Mouse (Mus musculus): ENCODE measurements around the gene Mpdu1. TPM values are rescaled to one million over a fixed set of nuclear protein-coding genes. Genes with fewer than 3 reads are reported as not detected.
"Not testable (repeated sequence)": the region's sequence is repeated elsewhere in the genome, so short reads cannot be mapped to it uniquely, and the experiment has no call there.

The Mpdu1 gene
- polyA plus RNA-seq, 2 experiments, result 30.8 to 117 TPM

DNA sequence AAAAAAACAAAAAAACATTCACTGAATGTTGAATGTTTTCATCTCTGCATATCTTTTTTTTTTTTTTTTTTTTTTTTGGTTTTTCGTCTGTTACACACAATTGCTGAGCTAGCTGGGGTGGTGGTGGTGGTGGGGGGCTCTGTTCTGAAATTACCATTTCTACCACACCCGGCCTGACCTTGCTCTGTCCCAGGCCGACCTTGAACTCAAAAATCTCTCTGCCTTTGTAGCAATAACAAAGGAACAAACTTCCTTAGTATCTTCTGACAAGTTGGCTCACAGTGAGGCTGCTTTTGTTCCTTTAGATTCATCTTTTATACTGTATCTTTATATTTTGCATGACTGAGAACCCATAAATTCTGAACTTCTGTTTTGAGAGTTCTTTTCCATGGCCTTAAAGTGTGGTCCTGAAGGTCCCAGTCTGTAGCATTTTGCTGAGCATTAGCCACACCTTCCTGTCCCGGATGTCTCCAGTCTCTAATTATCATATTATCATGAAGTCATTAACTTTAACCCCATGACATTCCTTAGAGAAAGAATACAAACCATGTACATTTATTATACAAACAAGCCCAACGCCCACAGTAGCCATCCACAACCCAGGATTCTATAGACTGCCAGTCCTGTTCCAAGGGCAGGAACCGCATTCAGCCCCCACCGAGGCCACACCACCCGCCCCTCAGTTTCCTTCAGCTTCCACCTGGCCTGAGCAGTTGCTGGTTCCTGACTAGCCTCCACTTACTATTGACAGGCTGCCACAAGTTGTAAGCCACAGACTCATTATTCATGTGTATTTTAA lies 41.6 kb upstream of the Mpdu1 start:
- WGBS, result 66% methylated on average over 8 of the region's 8 CpGs
- no peak for TF ChIP-seq POLR2A (IDR thresholded peaks at IDR 0.05; ENCODE audit: borderline replicate concordance, extremely low read depth, insufficient read depth, insufficient read length)

DNA sequence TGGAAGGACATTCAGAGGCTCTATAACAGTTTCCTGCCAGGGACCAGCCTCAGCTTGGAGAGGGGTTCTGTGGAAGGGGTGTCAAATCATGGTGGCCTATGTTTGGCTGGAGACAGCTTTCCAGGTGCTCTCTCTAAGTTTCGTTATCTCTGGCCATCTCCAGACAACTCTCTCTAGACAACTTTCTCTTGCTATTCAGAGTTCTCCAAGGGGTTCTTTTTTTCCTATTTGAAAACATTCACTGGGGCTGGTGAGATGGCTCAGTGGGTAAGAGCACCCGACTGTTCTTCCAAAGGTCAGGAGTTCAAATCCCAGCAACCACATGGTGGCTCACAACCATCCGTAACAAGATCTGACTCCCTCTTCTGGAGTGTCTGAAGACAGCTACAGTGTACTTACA lies 40.9 kb upstream of the Mpdu1 start:
- not testable (repeated sequence) for H3K9me3 ChIP-seq (ENCODE audit: control insufficient read depth, low read length); H3K27me3 ChIP-seq (ENCODE audit: control insufficient read depth, insufficient read depth, low read length); H3K27ac ChIP-seq (replicated peaks; ENCODE audit: low read depth, low read length); H3K4me2 ChIP-seq (replicated peaks; ENCODE audit: low read depth, low read length, severe bottlenecking); H3K36me3 ChIP-seq (ENCODE audit: control insufficient read depth, insufficient read depth, low read length); H3K9ac ChIP-seq (ENCODE audit: low read depth, low read length, severe bottlenecking); H3K4me1 ChIP-seq (ENCODE audit: control insufficient read depth, insufficient read depth, low read length); H3K4me3 ChIP-seq (replicated peaks; ENCODE audit: low read length); ATAC-seq (ENCODE audit: low FRiP score, low read depth); DNase-seq (ENCODE audit: low spot score)
- WGBS, result 84% methylated on average over 2 of the region's 3 CpGs

More for the DNA sequence above, 41.6 kb upstream of the Mpdu1 start:
- H3K27ac ChIP-seq (replicated peaks; ENCODE audit: low read depth, low read length), result no peak overlapping the region
- no peak for ATAC-seq (ENCODE audit: low FRiP score, low read depth)
- H3K4me2 ChIP-seq (replicated peaks; ENCODE audit: low read depth, low read length, severe bottlenecking), result no peak overlapping the region
- no peaks in the 10 kb centered on the region; the same call in 1 of the 2 replicates for H3K4me1 ChIP-seq (ENCODE audit: control insufficient read depth, insufficient read depth, low read length)
- H3K36me3 ChIP-seq (ENCODE audit: control insufficient read depth, insufficient read depth, low read length), result no peaks in the 10 kb centered on the region
- H3K4me3 ChIP-seq (replicated peaks; ENCODE audit: low read length), result no peak overlapping the region
- no peaks in the 10 kb centered on the region for H3K27me3 ChIP-seq (ENCODE audit: control insufficient read depth, insufficient read depth, low read length)
- H3K9me3 ChIP-seq (ENCODE audit: control insufficient read depth, low read length), result no peaks in the 10 kb centered on the region
- no peak for DNase-seq (ENCODE audit: low spot score)
- no peak overlapping the region for H3K9ac ChIP-seq (ENCODE audit: low read depth, low read length, severe bottlenecking)

GRCm38 (mm10) chr11:69702886-69703285 lies 40.4 kb upstream of the Mpdu1 start:
- H3K9ac ChIP-seq (ENCODE audit: low read depth, low read length, severe bottlenecking); H3K4me1 ChIP-seq (ENCODE audit: control insufficient read depth, insufficient read depth, low read length); H3K36me3 ChIP-seq (ENCODE audit: control insufficient read depth, insufficient read depth, low read length); H3K9me3 ChIP-seq (ENCODE audit: control insufficient read depth, low read length); ATAC-seq (ENCODE audit: low FRiP score, low read depth); H3K27me3 ChIP-seq (ENCODE audit: control insufficient read depth, insufficient read depth, low read length); H3K4me2 ChIP-seq (replicated peaks; ENCODE audit: low read depth, low read length, severe bottlenecking); H3K4me3 ChIP-seq (replicated peaks; ENCODE audit: low read length); DNase-seq (ENCODE audit: low spot score); H3K27ac ChIP-seq (replicated peaks; ENCODE audit: low read depth, low read length): not testable (repeated sequence)
- WGBS, result 90% methylated on average over 10 of the region's 10 CpGs

DNA sequence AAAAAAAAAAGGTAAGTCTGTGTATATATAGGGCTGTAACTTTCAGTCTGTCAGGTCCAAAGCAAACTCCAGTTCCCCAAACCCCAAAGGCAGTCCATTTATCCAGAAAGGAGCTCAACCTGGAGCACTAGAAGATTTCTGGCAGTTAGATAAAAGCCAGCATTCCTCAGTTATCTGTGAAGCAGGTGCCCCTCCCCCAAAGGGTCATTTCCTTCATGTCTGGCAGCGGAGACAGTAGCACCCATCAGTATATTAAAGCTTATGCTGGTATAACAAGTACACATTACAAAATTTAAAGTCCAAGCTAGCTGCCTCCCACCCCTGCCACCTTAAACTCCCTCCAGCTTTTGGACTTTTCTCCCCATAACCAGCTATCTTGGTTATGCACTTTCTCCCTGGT lies 37.2 kb upstream of the Mpdu1 start:
- 45% methylated on average over 1 of the region's 1 CpGs for WGBS
- Histone ChIP-seq H3K4me3 (replicated peaks; ENCODE audit: low read length) (no peak overlapping the region), H3K27me3 (ENCODE audit: control insufficient read depth, insufficient read depth, low read length) (no peaks in the 10 kb centered on the region), H3K4me2 (replicated peaks; ENCODE audit: low read depth, low read length, severe bottlenecking) (no peak overlapping the region), H3K4me1 (ENCODE audit: control insufficient read depth, insufficient read depth, low read length) (peaks cover 7% of the 10 kb centered on the region), H3K27ac (replicated peaks; ENCODE audit: low read depth, low read length) (no peak overlapping the region), H3K36me3 (ENCODE audit: control insufficient read depth, insufficient read depth, low read length) (no peaks in the 10 kb centered on the region), H3K9ac (ENCODE audit: low read depth, low read length, severe bottlenecking) (no peak overlapping the region), H3K9me3 (ENCODE audit: control insufficient read depth, low read length) (0 out of 2 replicates have a peak, but pooled peaks cover 5% of the 10 kb centered on the region)
- no peak for ATAC-seq (ENCODE audit: low FRiP score, low read depth)
- DNase-seq (ENCODE audit: low spot score), result no peak
- TF ChIP-seq POLR2A (IDR thresholded peaks at IDR 0.05; ENCODE audit: borderline replicate concordance, extremely low read depth, insufficient read depth, insufficient read length), result no peak

DNA sequence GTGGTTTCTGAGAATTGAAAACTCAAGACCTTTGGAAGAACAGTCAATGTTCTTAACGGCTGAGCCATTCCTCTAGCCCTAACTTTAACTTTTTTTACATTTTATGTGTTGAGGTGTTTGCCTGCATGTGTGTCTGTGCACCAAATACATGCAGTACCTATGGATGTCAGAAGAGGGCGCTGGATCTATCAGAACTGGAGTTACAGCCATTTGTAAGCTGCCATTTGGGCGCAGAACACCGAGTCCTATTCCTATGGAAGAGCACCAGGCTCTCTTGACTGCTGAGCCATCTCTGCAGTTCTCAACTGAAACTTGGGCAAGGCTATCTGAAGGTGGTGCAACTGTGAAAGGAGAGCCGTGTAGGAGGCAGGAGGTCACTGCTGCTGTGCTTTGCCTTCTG lies 36.1 kb upstream of the Mpdu1 start:
- H3K9ac ChIP-seq (ENCODE audit: low read depth, low read length, severe bottlenecking), result no peak overlapping the region
- no peak overlapping the region for H3K4me3 ChIP-seq (replicated peaks; ENCODE audit: low read length)
- H3K36me3 ChIP-seq (ENCODE audit: control insufficient read depth, insufficient read depth, low read length), result no peaks in the 10 kb centered on the region
- DNase-seq (ENCODE audit: low spot score), result no peak
- no peak overlapping the region for H3K27ac ChIP-seq (replicated peaks; ENCODE audit: low read depth, low read length)
- WGBS, result 78% methylated on average over 5 of the region's 5 CpGs
- peaks cover 7% of the 10 kb centered on the region for H3K4me1 ChIP-seq (ENCODE audit: control insufficient read depth, insufficient read depth, low read length)
- TF ChIP-seq POLR2A (IDR thresholded peaks at IDR 0.05; ENCODE audit: borderline replicate concordance, extremely low read depth, insufficient read depth, insufficient read length), result no peak
- H3K27me3 ChIP-seq (ENCODE audit: control insufficient read depth, insufficient read depth, low read length), result no peaks in the 10 kb centered on the region
- no peak overlapping the region for H3K4me2 ChIP-seq (replicated peaks; ENCODE audit: low read depth, low read length, severe bottlenecking)
- H3K9me3 ChIP-seq (ENCODE audit: control insufficient read depth, low read length), result 0 out of 2 replicates have a peak, but pooled peaks cover 5% of the 10 kb centered on the region
- no peak for ATAC-seq (ENCODE audit: low FRiP score, low read depth)
